Mouse (Mus musculus): ENCODE data around the gene Ugt8a. TPM values are rescaled to one million over a fixed set of nuclear protein-coding genes. Genes with fewer than 3 reads are reported as not detected.

Gene Ugt8a
- 3.7 and 4.7 TPM in 2 replicates for polyA plus RNA-seq (2016; fragmentation: Nextera tagmentation; extraction: Ambion mirVana)

DNA sequence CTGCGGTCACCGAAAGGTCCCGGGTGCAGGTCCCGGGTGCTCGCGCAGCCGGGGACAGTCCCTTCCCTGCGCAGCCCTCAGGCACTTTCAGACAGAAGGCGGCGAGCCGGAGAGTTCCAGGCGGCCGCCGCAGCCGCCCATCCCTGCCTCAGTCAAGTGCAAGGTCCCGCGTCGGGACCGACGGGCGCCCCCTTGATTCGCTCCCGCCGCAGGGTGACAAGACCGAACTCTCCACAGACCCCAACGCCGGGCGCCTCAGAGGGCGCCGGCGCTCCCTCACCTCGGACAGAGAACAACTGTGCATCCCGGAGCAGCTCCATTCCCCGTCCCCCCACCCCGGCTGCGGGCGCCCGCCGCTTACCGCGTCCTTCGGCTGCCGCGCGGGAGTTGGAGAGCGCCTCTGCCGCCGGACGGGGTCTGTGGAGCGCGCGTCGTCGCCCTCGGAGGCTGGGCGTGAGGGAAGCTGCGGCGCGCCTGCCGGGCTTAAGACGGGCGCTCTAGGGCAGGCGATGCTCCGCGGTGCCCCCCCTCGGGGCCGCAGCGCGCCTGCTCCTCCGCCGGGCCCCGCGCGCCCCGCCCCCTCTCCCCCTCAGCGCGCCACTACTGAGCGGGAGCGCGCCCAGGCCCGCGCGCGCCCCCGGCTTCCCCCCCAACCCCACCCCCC lies at the start of gene Ugt8a:
TSS of gene Ugt8a (minus strand) at position 528 of the 664 bp plus-strand sequence.
- Histone ChIP-seq H3K9ac (peak within 1 kb of the TSS; percentile 63), H3K4me2 (replicated peaks) (peak within 1 kb of the TSS; percentile 95), H3K27me3 (peaks cover 15% of the 10 kb centered on the region), H3K4me1 (peaks cover 8% of the 10 kb centered on the region), H3K27ac (peak within 1 kb of the TSS; percentile 71; the same call in 1 of the 2 replicates), H3K36me3 (no peaks in the 10 kb centered on the region), H3K9me3 (replicated peaks) (no peaks in the 10 kb centered on the region), H3K4me3 (peak within 1 kb of the TSS; percentile 72)
- ATAC-seq (ENCODE audit: low FRiP score): peak; percentile 92
- under 1% methylated on average over 74 of the region's 85 CpGs for WGBS

DNA sequence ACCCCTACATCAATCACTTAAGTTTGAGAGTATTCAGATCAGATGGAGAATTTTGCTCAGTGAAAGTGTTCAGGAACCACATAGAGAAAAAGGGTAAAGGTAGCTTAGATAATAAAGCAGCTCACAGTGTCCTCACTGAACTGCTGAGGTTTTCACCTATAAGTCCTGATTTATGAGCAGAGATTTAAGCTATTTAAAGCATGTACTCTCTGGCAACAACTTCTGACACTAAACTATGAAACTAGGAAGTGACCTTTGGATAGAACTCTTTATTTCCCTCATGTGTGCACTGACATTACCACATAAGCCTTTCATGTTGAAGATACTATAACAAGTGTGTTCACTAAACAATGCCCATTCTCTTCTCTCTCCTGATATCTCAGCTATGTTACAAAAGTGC lies 48.2 kb upstream of the Ugt8a start:
- H3K27ac ChIP-seq: no peak overlapping the region
- H3K36me3 ChIP-seq: no peaks in the 10 kb centered on the region
- H3K4me3 ChIP-seq: no peak overlapping the region
- no peak for ATAC-seq (ENCODE audit: low FRiP score)
- H3K4me2 ChIP-seq (replicated peaks): no peak overlapping the region
- H3K9me3 ChIP-seq (replicated peaks): no peaks in the 10 kb centered on the region
- no peaks in the 10 kb centered on the region for H3K27me3 ChIP-seq
- no peaks in the 10 kb centered on the region for H3K4me1 ChIP-seq
- H3K9ac ChIP-seq: no peak overlapping the region

DNA sequence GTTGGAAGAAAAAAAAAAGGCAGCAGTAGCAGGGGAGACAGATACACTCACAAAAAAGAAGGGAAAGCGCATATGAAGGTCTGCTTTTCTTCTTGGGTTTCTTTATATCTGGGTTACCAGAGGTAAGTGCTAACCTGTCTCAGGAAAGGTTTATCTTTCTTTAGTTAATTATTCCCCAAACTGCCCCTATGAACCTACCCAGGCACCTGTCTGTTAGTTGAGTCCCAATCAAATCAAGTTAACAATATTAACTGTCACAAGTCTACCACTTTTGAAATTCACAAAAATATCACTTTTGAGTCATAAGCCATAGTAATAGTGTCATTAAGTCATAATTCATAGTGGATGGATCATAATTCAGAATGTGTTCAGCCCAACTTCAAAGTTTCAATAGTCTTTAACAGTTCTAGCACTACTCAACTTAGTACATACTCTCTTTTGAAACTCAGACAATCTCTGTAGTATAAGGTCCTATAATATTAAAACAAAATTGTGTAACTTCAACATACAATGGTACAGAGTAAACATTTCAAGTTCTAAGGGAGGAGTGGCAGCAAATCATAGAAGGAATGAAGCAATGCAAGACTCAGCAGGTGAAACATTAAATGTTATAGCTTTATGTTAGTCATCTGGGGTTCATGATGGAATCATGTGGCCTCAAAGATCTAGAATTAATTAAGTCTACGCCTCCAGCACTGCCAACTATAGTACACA lies 45.4 kb upstream of the Ugt8a start:
- H3K9ac ChIP-seq: no peak overlapping the region
- no peaks in the 10 kb centered on the region for H3K9me3 ChIP-seq (replicated peaks)
- no peak overlapping the region for H3K4me2 ChIP-seq (replicated peaks)
- no peak for ATAC-seq (ENCODE audit: low FRiP score)
- 98% methylated on average over 2 of the region's 2 CpGs for WGBS
- no peaks in the 10 kb centered on the region for H3K27me3 ChIP-seq
- H3K4me3 ChIP-seq: no peak overlapping the region
- H3K36me3 ChIP-seq: no peaks in the 10 kb centered on the region
- no peaks in the 10 kb centered on the region for H3K4me1 ChIP-seq
- no peak overlapping the region for H3K27ac ChIP-seq

GRCm38 (mm10) chr3:125979475-125979874 lies 41.1 kb upstream of the Ugt8a start:
- no peaks in the 10 kb centered on the region for H3K27me3 ChIP-seq
- ATAC-seq (ENCODE audit: low FRiP score): no peak
- no peaks in the 10 kb centered on the region for H3K36me3 ChIP-seq
- no peak overlapping the region for H3K4me3 ChIP-seq
- no peak overlapping the region for H3K9ac ChIP-seq
- H3K4me2 ChIP-seq (replicated peaks): no peak overlapping the region
- H3K4me1 ChIP-seq: no peaks in the 10 kb centered on the region
- 85% methylated on average over 3 of the region's 3 CpGs for WGBS
- H3K27ac ChIP-seq: no peak overlapping the region
- no peaks in the 10 kb centered on the region for H3K9me3 ChIP-seq (replicated peaks)

- no peak overlapping the region for H3K9ac ChIP-seq
- H3K36me3 ChIP-seq: no peaks in the 10 kb centered on the region
- no peak for ATAC-seq (ENCODE audit: low FRiP score)
- H3K27me3 ChIP-seq: no peaks in the 10 kb centered on the region
- H3K9me3 ChIP-seq (replicated peaks): no peaks in the 10 kb centered on the region
- no peak overlapping the region for H3K4me2 ChIP-seq (replicated peaks)
- no peak overlapping the region for H3K27ac ChIP-seq
- no peaks in the 10 kb centered on the region for H3K4me1 ChIP-seq
- no peak overlapping the region for H3K4me3 ChIP-seq
- 72% methylated on average over 4 of the region's 4 CpGs for WGBS
Measured at GRCm38 (mm10) chr3:125975899-125976298, 37.5 kb upstream of the Ugt8a start.

GRCm38 (mm10) chr3:125969458-125969857 lies 31.0 kb upstream of the Ugt8a start:
- Histone ChIP-seq H3K4me3 (no peak overlapping the region), H3K27ac (no peak overlapping the region), H3K27me3 (no peaks in the 10 kb centered on the region), H3K4me1 (no peaks in the 10 kb centered on the region), H3K9me3 (replicated peaks) (no peaks in the 10 kb centered on the region), H3K36me3 (no peaks in the 10 kb centered on the region), H3K9ac (no peak overlapping the region), H3K4me2 (replicated peaks) (no peak overlapping the region)
- ATAC-seq (ENCODE audit: low FRiP score): no peak
- WGBS: 45% methylated on average over 4 of the region's 4 CpGs

GRCm38 (mm10) chr3:125956196-125956885 lies 17.9 kb upstream of the Ugt8a start:
- no peaks in the 10 kb centered on the region for H3K36me3 ChIP-seq
- H3K4me1 ChIP-seq: no peaks in the 10 kb centered on the region
- no peak overlapping the region for H3K4me2 ChIP-seq (replicated peaks)
- H3K4me3 ChIP-seq: no peak overlapping the region
- no peak overlapping the region for H3K27ac ChIP-seq
- 68% methylated on average over 3 of the region's 3 CpGs for whole genome bisulfite sequencing
- ATAC-seq (ENCODE audit: low FRiP score): no peak
- H3K9ac ChIP-seq: no peak overlapping the region
- H3K27me3 ChIP-seq: no peaks in the 10 kb centered on the region
- H3K9me3 ChIP-seq (replicated peaks): no peaks in the 10 kb centered on the region

- no peaks in the 10 kb centered on the region for H3K27me3 ChIP-seq
- no peak overlapping the region for H3K27ac ChIP-seq
- no peaks in the 10 kb centered on the region for H3K4me1 ChIP-seq
- ATAC-seq (ENCODE audit: low FRiP score): no peak
- no peak overlapping the region for H3K9ac ChIP-seq
- H3K4me2 ChIP-seq (replicated peaks): no peak overlapping the region
- no peak overlapping the region for H3K4me3 ChIP-seq
- H3K9me3 ChIP-seq (replicated peaks): no peaks in the 10 kb centered on the region
- 74% methylated on average over 1 of the region's 1 CpGs for WGBS
- no peaks in the 10 kb centered on the region for H3K36me3 ChIP-seq
Measured at GRCm38 (mm10) chr3:125954881-125955280, 16.5 kb upstream of the Ugt8a start.

DNA sequence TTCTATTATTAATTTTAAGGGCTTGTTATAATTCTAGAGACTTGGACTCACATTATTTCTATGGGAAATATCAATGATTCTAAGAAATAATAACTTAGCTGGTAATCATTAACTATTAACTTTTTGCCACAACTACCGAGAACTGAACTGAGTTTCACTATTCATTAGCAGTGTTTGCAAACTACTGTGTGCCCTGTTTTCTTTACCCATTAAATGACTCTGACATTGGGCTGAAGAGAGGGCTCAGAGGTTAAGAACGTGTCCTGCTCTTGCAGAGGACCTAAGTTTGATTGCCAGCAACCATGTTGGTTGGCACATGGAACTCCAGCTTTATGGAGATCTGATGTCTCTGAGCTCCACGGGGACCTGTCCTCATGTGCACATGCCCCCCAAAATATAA lies 2.4 kb upstream of the Ugt8a start:
- 74% methylated on average over 3 of the region's 3 CpGs for WGBS
- Histone ChIP-seq H3K4me2 (replicated peaks) (no peak overlapping the region), H3K4me3 (no peak overlapping the region), H3K4me1 (peaks cover 8% of the 10 kb centered on the region), H3K9ac (no peak overlapping the region), H3K36me3 (no peaks in the 10 kb centered on the region), H3K9me3 (replicated peaks) (no peaks in the 10 kb centered on the region), H3K27ac (no peak overlapping the region), H3K27me3 (peaks cover 15% of the 10 kb centered on the region)
- no peak for ATAC-seq (ENCODE audit: low FRiP score)

- Histone ChIP-seq H3K36me3 (no peaks in the 10 kb centered on the region), H3K27me3 (peaks cover 15% of the 10 kb centered on the region), H3K4me3 (peak overlapping the region; percentile 72), H3K9me3 (replicated peaks) (no peaks in the 10 kb centered on the region), H3K4me2 (replicated peaks) (peak overlapping the region; percentile 95), H3K4me1 (peaks cover 8% of the 10 kb centered on the region), H3K9ac (peak overlapping the region; percentile 63), H3K27ac (no peak overlapping the region)
- 0% methylated on average over 34 of the region's 37 CpGs for WGBS
- ATAC-seq (ENCODE audit: low FRiP score): peak; percentile 85
Measured at GRCm38 (mm10) chr3:125938756-125939109, 314 bp upstream of the Ugt8a start.

DNA sequence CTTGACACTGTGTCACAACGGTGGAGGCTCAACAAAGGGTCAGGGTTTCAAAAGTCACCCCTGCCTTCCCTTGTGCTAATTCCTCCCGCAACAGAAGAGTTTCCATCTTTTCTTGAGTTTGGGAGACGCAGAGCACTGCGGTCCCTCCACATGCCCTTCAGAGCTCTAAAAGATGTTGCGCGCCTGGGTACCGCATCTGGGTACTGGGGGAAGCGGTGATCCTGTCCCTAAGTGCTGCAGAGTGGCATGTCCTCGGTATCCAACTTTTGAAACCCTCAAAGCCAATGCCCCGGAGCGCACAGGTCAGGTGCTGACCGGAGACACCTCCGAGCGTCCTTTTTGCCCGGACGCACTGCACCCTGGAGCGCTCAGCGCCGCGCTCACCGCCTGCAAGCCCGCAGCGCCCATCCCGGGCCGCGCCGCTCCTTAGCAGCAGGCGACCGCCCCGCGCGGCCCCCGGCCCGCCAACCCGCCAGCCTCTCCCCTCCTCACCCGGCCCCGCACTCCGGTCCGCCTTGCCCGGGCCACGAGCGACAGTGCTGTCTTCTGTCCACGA lies 805 bp downstream of the Ugt8a start:
- H3K36me3 ChIP-seq: no peaks in the 10 kb centered on the region
- peaks cover 8% of the 10 kb centered on the region for H3K4me1 ChIP-seq
- peak overlapping the region; percentile 63 for H3K9ac ChIP-seq
- no peaks in the 10 kb centered on the region for H3K9me3 ChIP-seq (replicated peaks)
- H3K27me3 ChIP-seq: peaks cover 15% of the 10 kb centered on the region
- 0 out of 2 replicates have a peak overlapping the region, but pooled peaks have one; percentile 71 for H3K27ac ChIP-seq
- H3K4me3 ChIP-seq: peak overlapping the region; percentile 72
- peak; percentile 41 for ATAC-seq (ENCODE audit: low FRiP score)
- H3K4me2 ChIP-seq (replicated peaks): peak overlapping the region; percentile 95
- under 1% methylated on average over 41 of the region's 43 CpGs for WGBS

DNA sequence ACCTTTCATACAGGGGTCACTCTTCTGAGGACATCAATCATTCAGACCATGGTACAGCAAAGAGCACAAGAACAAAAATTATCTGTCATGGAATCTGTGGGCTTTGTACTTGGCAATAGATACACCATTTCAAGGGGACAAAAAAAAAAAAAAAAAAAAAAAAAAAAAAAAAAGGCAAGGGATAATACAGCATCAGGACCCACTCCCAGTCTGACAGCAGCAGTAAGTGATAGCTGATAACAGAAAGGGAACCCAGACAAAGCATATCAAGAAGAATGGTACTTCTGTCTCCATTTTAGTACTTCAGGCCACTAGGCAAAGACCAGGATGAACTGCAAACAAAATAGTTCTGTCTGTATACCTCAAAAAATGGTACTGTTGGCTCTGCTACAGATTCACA lies 2.6 kb downstream of the Ugt8a start:
- no peaks in the 10 kb centered on the region for H3K9me3 ChIP-seq (replicated peaks)
- peaks cover 15% of the 10 kb centered on the region for H3K27me3 ChIP-seq
- no peak overlapping the region for H3K27ac ChIP-seq
- H3K4me1 ChIP-seq: peaks cover 8% of the 10 kb centered on the region
- ATAC-seq (ENCODE audit: low FRiP score): no peak
- no peaks in the 10 kb centered on the region for H3K36me3 ChIP-seq
- H3K9ac ChIP-seq: no peak overlapping the region
- H3K4me3 ChIP-seq: no peak overlapping the region
- no peak overlapping the region for H3K4me2 ChIP-seq (replicated peaks)

Data from hindbrain, embryonic 12.5 days (tissue).